Mouse (Mus musculus) ES-Bruce4 (cell line): ENCODE results near the gene Zfp619.
"Not testable (repeated sequence)": the region's sequence is repeated elsewhere in the genome, so short reads cannot be mapped to it uniquely, and the experiment has no call there.

Source experiments
- CTCF ChIP-seq: IDR thresholded peaks from one replicate; pipeline ENCODE4 v1.8.1; 2011; ENCODE audit warnings: low read depth, low read length
- EP300 ChIP-seq: IDR thresholded peaks from 2 replicates; pipeline ENCODE4 v1.6.1; 2011; ENCODE audit warnings: low read depth, low read length; ENCODE audit not compliant: insufficient read depth

GRCm38 (mm10) chr7:39589044-39589443 is 71.5 kb downstream of the Zfp619 start:
- not testable (repeated sequence) for TF ChIP-seq CTCF, EP300
